ENCODE assay signal across 30 mouse cellular contexts in genomic region chr6:37100413-37100812, GRCm38 (mm10).
DNase-seq lines count a peak whose midpoint lies in the region; ATAC-seq and TF ChIP-seq lines count a peak whose summit lies in the region.
"Had no signal": no experiment of that assay in that cellular context is flagged by ENCODE, and none has a peak within 500 bp of the region (broad histone marks: within the 10 kb centered on the region; RNA-seq: fewer than 3 reads in every experiment).

No protein-coding gene starts in this region.

- no peak for ATAC-seq in embryonic facial prominence, embryonic 14.5 days (ENCODE audit: low read depth)
- no peak for ATAC-seq in kidney, embryonic 16.5 days (ENCODE audit: low FRiP score, low TSS enrichment)
- no peak for ATAC-seq in limb, embryonic 14.5 days (ENCODE audit: low FRiP score, low read depth)
- ATAC-seq in activated CD4-positive, CD25-positive, alpha-beta regulatory T cell, adult 4 months: no peak
- ATAC-seq: forebrain, embryonic 14.5 days; intestine, embryonic 16.5 days; midbrain, embryonic 13.5 days had no signal

- no peak for TF ChIP-seq POLR2A in limb, embryonic 14.5 days (IDR thresholded peaks at IDR 0.05; ENCODE audit: borderline replicate concordance, extremely low read depth, insufficient read depth, insufficient read length)

- H3K4me2 ChIP-seq in embryonic facial prominence, embryonic 14.5 days (ENCODE audit: low read depth, low read length): no peak overlapping the region
- no peak overlapping the region for H3K4me2 ChIP-seq in kidney, embryonic 16.5 days (replicated peaks; ENCODE audit: low read depth, low read length)
- H3K4me2 ChIP-seq in limb, embryonic 14.5 days (replicated peaks; ENCODE audit: low read depth, low read length, severe bottlenecking): no peak overlapping the region
- H3K4me2 ChIP-seq: embryonic facial prominence, embryonic 15.5 days; heart, embryonic 11.5 days; hindbrain, embryonic 12.5 days; liver, embryonic 15.5 days; lung, embryonic 15.5 days; midbrain, embryonic 13.5 days; neural tube, embryonic 13.5 days had no signal

- WGBS in embryonic facial prominence, embryonic 14.5 days: 48% methylated on average over 5 of the region's 5 CpGs
- WGBS in embryonic facial prominence, embryonic 10.5 days: 87% methylated on average over 5 of the region's 5 CpGs
- 52% methylated on average over 5 of the region's 5 CpGs for WGBS in kidney, embryonic 16.5 days
- WGBS in limb, embryonic 14.5 days: 23% methylated on average over 5 of the region's 5 CpGs

- H3K9ac ChIP-seq in embryonic facial prominence, embryonic 14.5 days (ENCODE audit: low read depth, low read length): no peak overlapping the region
- H3K9ac ChIP-seq in kidney, embryonic 16.5 days (replicated peaks; ENCODE audit: low read length): no peak overlapping the region
- no peak overlapping the region for H3K9ac ChIP-seq in limb, embryonic 14.5 days (ENCODE audit: low read depth, low read length, severe bottlenecking)
- H3K9ac ChIP-seq: embryonic facial prominence, embryonic 15.5 days; hindbrain, embryonic 12.5 days; liver, embryonic 15.5 days; lung, embryonic 15.5 days; midbrain, embryonic 13.5 days; neural tube, embryonic 13.5 days had no signal

- no peaks in the 10 kb centered on the region for H3K27me3 ChIP-seq in embryonic facial prominence, embryonic 14.5 days (replicated peaks; ENCODE audit: control insufficient read depth, insufficient read depth, low read length)
- H3K27me3 ChIP-seq in embryonic facial prominence, embryonic 10.5 days (replicated peaks; ENCODE audit: low read depth, poor library complexity, severe bottlenecking): no peaks in the 10 kb centered on the region
- no peaks in the 10 kb centered on the region for H3K27me3 ChIP-seq in kidney, embryonic 16.5 days (ENCODE audit: insufficient read depth, low read length)
- H3K27me3 ChIP-seq in limb, embryonic 14.5 days (ENCODE audit: control insufficient read depth, insufficient read depth, low read length): no peaks in the 10 kb centered on the region
- H3K27me3 ChIP-seq: CH12.LX; hindbrain, embryonic 12.5 days; liver, embryonic 15.5 days; lung, embryonic 15.5 days; midbrain, embryonic 13.5 days; neural tube, embryonic 13.5 days had no signal

- H3K9me3 ChIP-seq in embryonic facial prominence, embryonic 14.5 days (ENCODE audit: control insufficient read depth, low read length): no peaks in the 10 kb centered on the region
- no peaks in the 10 kb centered on the region for H3K9me3 ChIP-seq in embryonic facial prominence, embryonic 10.5 days
- H3K9me3 ChIP-seq in kidney, embryonic 16.5 days (ENCODE audit: low read length): no peaks in the 10 kb centered on the region
- no peaks in the 10 kb centered on the region for H3K9me3 ChIP-seq in limb, embryonic 14.5 days (ENCODE audit: control insufficient read depth, low read length)
- H3K9me3 ChIP-seq: embryonic facial prominence, embryonic 15.5 days; hindbrain, embryonic 12.5 days; liver, embryonic 15.5 days; lung, embryonic 15.5 days; megakaryocyte, embryonic 14.5 days; midbrain, embryonic 13.5 days; neural tube, embryonic 13.5 days had no signal

- DNase-seq in embryonic facial prominence, embryonic 14.5 days (ENCODE audit: low spot score): peak; percentile 38
- no peak for DNase-seq in embryonic facial prominence, embryonic 10.5 days (ENCODE audit: low spot score)
- DNase-seq in kidney, adult 11 months: no peak
- DNase-seq in fat pad, adult 2 months (ENCODE audit: extremely low read depth, low read depth, low spot score): peak; percentile 69
- DNase-seq in limb, embryonic 14.5 days (ENCODE audit: low spot score): peak; percentile 38
- no peak for DNase-seq in frontal cortex, postnatal 10 days (ENCODE audit: low spot score in 2 of 2)
- DNase-seq: adrenal gland, postnatal 14 days; cerebellum, adult 11 months; cerebellum, postnatal 10 days; gastrocnemius, postnatal 25 days; heart, adult 18-20 months; heart, postnatal 36 days; lung, postnatal 36 days; right cerebral cortex, postnatal 4 days; thymus, adult 2 months; thymus, postnatal 36 days had no signal

- no peak overlapping the region for H3K4me3 ChIP-seq in embryonic facial prominence, embryonic 14.5 days (ENCODE audit: low read depth, low read length)
- H3K4me3 ChIP-seq in embryonic facial prominence, embryonic 10.5 days: no peak overlapping the region
- H3K4me3 ChIP-seq in kidney, embryonic 16.5 days (ENCODE audit: low read length): no peak overlapping the region
- no peak overlapping the region for H3K4me3 ChIP-seq in limb, embryonic 14.5 days (replicated peaks; ENCODE audit: low read length)
- H3K4me3 ChIP-seq: embryonic facial prominence, embryonic 15.5 days; hindbrain, embryonic 12.5 days; left cerebral cortex, adult 2 months; liver, embryonic 15.5 days; lung, embryonic 15.5 days; megakaryocyte, embryonic 14.5 days; midbrain, embryonic 13.5 days; neural tube, embryonic 13.5 days had no signal

- 0 out of 2 replicates have a peak, but pooled peaks cover 4% of the 10 kb centered on the region for H3K4me1 ChIP-seq in embryonic facial prominence, embryonic 14.5 days (ENCODE audit: control insufficient read depth, insufficient read depth, low read length)
- peaks cover 4% of the 10 kb centered on the region; the same call in 1 of the 2 replicates for H3K4me1 ChIP-seq in embryonic facial prominence, embryonic 10.5 days
- no peaks in the 10 kb centered on the region; the same call in 1 of the 2 replicates for H3K4me1 ChIP-seq in kidney, embryonic 16.5 days (ENCODE audit: insufficient read depth, low read length)
- peaks cover 16% of the 10 kb centered on the region for H3K4me1 ChIP-seq in limb, embryonic 14.5 days (ENCODE audit: control insufficient read depth, insufficient read depth, low read length)
- H3K4me1 ChIP-seq: embryonic facial prominence, embryonic 15.5 days; liver, embryonic 15.5 days; neural tube, embryonic 13.5 days had no signal

- H3K27ac ChIP-seq in embryonic facial prominence, embryonic 14.5 days (replicated peaks; ENCODE audit: low read depth, low read length): peak overlapping the region; percentile 21
- H3K27ac ChIP-seq in embryonic facial prominence, embryonic 10.5 days (replicated peaks): no peak overlapping the region
- H3K27ac ChIP-seq in kidney, embryonic 16.5 days (ENCODE audit: low read length): peak overlapping the region; percentile 49; the same call in 1 of the 2 replicates
- H3K27ac ChIP-seq in limb, embryonic 14.5 days (replicated peaks; ENCODE audit: low read depth, low read length): peak overlapping the region; percentile 30
- H3K27ac ChIP-seq: embryonic facial prominence, embryonic 15.5 days; hindbrain, embryonic 12.5 days; left cerebral cortex, adult 2 months; liver, embryonic 15.5 days; lung, embryonic 15.5 days; midbrain, embryonic 13.5 days; neural tube, embryonic 13.5 days had no signal

- H3K36me3 ChIP-seq in embryonic facial prominence, embryonic 14.5 days (ENCODE audit: control insufficient read depth, insufficient read depth, low read length): no peaks in the 10 kb centered on the region
- no peaks in the 10 kb centered on the region for H3K36me3 ChIP-seq in embryonic facial prominence, embryonic 10.5 days (replicated peaks)
- H3K36me3 ChIP-seq in kidney, embryonic 16.5 days (ENCODE audit: insufficient read depth, low read length): no peaks in the 10 kb centered on the region
- no peaks in the 10 kb centered on the region for H3K36me3 ChIP-seq in limb, embryonic 14.5 days (ENCODE audit: control insufficient read depth, insufficient read depth, low read length)
- H3K36me3 ChIP-seq: embryonic facial prominence, embryonic 15.5 days; hindbrain, embryonic 12.5 days; liver, embryonic 15.5 days; lung, embryonic 15.5 days; midbrain, embryonic 13.5 days; neural tube, embryonic 13.5 days had no signal

Comparison
In these comparisons a context has a peak if more than half of its experiments do, and no peak if none do; other contexts are left out.
1. DNase-seq: peak in embryonic facial prominence, embryonic 14.5 days (single experiment), fat pad, adult 2 months (single experiment) and limb, embryonic 14.5 days (single experiment); none in embryonic facial prominence, embryonic 10.5 days (single experiment), kidney, adult 11 months (single experiment) and frontal cortex, postnatal 10 days (0 of 2).